Mouse (Mus musculus): ENCODE data around the gene AC129217.1.
"Not testable (repeated sequence)": the region's sequence is repeated elsewhere in the genome, so short reads cannot be mapped to it uniquely, and the experiment has no call there.

Gene AC129217.1

DNA sequence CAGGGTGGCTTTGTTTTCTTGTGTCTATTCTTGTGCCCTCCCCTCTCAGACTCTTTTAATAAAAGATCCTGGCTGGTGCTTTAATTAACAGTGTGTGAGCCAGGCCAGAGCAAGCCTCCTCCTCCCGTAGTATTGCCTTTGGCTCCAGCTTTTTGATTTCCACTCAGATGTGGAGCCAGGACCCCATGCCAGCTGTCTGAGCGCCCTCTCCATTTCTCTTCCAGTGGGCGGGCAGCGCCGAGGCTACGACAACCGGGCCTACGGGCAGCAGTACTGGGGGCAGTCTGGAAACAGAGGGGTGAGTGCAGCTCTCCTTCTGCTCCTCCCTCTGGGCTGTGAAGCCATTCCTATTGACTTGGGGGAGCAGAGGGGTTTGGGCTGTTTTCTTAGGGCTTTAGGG, 1.1 kb downstream of the AC129217.1 start:
- DNase-seq (ENCODE audit: low spot score), result no peak

DNA sequence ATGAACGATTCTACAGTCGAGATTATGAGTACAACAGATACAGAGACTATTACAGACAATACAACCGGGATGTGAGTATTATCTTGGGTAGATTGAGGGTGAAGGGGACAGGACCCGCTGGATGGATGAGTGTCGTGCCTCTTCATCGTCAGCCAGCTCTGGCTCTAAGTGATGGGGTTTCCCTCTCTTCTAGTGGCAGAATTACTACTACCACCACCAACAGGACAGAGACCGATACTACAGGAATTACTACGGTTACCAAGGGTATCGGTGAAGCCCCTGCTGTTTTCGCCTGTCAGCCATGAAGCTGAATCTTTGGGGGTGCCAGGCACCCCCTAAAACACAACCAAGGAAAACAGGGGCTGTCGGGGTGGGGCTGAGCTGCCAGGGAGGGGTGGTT, 1.7 kb downstream of the AC129217.1 start:
- DNase-seq (ENCODE audit: low spot score), result no peak

DNA sequence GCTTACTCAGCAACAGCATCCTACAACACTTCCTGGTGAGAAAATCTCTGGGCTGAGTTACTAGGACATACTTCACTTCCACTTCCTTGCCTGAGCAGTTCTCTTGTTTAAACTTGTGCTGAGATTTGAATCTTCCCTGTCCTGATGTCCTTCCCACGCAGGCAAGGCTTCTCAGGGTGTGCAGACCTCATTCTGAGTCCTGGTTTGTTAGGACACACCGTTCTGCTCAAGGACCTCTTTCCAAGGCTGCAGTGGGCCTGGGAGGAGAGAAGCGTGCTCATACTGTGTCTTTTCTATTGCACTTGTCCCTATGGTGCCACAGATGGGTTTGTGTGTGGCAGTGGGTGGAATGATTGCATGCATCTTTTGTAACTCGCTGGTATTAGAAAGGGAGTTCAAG, 3.4 kb downstream of the AC129217.1 start:
- DNase-seq (ENCODE audit: low spot score), result no peak

DNA sequence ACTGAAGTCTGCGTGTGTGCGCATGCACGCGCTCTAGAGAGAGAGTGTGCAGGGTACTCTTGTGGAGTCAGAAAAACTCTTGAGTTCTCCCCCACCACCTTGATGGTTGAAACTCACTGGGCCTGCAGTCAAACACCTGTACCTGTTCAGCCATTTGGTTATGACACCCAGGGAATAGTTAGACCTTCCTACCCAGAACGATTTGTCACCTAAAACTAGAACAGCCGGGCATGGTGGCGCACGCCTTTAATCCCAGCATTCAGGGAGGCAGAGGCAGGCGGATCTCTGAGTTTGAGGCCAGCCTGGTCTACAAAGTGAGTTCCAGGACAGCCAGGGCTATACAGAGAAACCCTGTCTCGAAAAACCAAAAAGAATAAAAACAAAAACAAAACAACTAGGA, 6.8 kb downstream of the AC129217.1 start:
- not testable (repeated sequence) for DNase-seq (ENCODE audit: low spot score)

DNA sequence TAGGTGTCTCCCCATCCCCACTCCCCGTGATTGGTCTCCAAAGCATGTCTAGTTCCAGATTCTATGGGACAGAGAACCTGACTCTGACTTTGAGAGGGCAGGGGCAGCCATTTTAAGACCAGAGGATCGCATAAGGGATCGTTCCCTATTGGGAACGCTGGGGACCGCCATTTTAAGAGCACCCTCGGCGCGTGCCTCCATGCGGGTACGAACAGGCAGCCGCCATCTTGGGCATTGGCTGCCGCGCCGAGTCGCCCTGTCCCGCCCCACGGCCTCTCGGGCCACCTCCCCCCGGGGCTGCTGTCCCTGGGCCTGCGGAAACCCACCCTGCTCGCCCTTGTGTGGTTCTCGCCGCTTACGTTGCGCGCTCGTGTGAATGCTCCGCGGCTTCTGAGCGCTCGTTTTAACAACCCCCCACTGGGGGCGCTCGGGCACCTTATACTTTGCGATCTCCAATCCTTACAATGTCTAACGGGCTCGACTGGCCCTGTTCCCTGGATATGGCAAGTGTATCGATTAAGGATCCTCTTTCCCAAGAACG, 7.7 kb downstream of the AC129217.1 start, which contains the start of gene Bscl2:
Gene Bscl2 (plus strand): TSS at position 217 of the 541 bp plus-strand sequence.
- DNase-seq (ENCODE audit: low spot score), result peak; percentile 76

DNA sequence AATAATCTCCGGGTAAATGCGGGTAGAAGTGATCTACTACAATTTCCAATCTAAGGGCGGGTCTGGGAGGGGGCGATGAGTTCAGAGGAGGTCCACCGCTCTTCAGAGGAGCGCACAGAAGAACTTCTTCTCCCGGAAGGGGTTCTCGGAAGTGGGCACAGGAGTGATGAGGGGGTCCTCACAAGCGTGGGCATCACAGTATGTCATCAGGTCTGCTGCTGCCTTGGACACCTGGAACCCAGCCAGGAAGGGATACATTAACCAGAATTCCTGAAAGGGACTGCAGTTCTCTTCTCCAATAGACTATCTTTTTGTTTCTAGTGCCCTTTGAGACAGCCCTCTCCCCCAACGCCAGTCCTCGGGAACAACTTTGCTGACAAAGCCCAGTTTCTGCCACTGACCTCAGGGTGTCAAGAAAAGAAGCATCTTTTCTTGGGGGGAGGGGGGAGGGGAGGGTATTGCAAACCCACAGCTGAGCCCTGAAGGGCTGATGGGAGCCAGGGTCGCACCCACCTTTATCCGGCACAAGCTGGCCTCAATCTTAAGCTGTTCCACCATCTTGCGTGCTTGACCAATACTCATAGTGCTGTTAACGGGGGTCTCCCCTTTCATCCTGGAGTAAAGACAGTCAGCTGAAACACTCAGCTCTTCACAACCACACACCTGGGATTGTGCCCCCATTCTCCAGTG, 8.6 kb downstream of the AC129217.1 start:
- peak; percentile 24 for DNase-seq (ENCODE audit: low spot score)

DNA sequence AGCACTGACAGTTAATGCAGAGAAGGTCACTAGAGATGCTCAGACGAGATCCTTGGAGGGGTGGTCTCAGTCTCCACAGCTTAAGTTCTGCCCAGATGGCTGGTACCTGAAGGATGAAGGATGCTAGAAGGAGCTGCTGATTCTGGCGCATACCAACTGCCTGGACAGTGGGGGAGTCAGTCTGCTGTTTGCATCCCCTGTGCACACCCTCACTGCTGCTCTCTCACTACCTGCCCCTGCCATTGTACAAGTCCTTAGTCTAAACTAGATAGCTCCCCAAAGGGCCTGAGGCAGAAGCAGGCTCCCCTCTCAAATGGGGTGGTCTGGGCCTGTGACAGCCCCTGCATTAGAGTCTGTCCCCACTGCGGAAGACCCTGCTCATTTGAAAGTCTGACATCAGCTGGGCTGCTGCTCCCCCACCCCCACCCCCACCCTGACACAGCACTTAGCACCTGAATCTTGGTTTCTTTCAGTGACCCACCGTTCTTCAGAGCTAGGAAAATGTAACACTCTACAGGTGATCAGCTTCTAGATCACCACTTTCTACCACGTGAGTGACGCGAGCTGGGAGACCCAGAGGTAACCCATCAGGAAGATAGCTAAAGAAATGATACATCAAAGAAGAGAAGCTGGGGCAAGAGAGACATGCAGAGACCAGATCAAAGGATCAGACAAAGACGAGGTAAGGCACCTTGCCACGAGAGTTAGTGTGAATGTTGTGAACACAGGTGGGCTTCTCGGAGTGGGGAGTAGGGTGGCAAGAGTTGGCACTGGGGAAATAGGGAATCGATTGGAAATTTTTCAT, 9.7 kb downstream of the AC129217.1 start, which contains the start of gene Gng3:
Gene Gng3 (minus strand): TSS at position 92 of the 805 bp plus-strand sequence.
- DNase-seq (ENCODE audit: low spot score), result no peak

DNA sequence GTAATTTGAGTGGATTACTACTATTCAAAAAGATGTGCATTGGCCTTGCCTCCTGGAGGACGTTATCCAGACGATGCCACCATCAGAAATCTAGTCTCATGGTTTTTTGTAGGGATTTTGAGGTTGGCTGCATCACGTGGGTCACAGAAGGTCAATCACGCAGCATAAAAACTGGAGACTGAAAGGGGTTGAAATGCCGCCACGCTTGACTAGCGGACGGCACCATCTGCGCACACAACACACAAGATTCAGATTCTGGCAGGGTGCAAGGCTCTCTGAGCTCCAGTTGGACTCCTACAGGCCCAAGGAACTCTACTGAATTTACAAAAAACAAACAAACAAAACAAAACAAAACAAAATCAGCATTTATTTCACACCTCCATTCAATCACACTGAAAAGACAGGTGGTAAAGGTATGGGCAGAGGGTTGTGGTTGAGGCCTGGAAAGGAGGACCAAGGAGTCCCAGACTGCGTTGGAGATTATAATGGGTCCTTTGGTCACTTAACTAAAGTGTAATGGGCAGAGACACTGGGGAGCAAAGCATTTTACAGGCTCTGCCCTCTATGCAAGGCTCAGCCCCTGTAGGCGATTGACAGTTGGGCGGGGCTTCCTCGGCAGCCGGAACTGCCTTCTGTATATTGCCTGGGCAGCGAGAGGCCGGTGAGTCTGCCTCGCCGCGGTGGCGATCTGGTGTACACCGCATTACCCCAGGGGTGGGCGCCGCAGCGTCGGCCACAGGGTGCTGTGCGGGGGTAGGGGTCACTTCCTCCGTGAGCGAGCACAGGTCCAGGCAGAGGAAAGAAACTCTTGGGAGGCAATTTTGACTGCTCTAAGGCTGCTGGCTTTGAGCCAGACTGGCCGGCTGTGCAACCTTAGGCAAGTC, 10.6 kb downstream of the AC129217.1 start:
- peak; percentile 71 for DNase-seq (ENCODE audit: low spot score)

DNA sequence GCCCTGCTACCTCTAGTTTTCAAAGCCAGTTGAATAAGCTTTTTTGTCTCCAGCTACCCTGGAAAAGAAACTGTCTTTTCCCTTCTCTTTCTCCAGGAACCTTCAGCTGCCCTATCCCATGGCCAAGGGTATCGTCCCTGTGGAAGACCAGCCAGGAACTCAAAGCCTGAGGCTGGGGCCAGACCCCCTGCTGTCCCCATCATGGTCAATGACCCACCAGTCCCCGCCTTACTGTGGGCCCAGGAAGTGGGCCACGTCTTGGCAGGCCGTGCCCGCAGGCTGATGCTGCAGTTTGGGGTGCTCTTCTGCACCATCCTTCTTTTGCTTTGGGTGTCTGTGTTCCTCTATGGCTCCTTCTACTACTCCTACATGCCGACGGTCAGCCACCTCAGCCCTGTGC, 11.4 kb downstream of the AC129217.1 start:
- DNase-seq (ENCODE audit: low spot score), result no peak

DNA sequence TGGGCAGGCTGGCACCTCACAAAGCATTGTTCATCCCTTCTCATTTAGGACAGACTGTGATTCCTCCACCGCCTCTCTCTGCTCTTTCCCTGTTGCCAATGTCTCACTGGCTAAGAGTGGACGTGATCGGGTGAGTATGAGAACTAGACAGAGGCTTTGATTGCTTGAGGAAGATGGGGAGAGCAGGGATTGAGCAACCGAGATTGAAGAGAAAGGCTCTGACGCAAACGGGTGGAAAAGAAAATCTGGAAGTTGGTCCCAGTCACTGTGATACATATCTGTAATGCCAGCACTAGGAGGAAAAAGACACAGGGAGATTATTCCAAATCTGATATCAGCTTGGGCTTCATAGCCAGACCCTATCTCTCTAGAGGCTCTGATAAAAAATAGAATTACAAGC, 13.4 kb downstream of the AC129217.1 start:
- DNase-seq (ENCODE audit: low spot score), result no peak

DNA sequence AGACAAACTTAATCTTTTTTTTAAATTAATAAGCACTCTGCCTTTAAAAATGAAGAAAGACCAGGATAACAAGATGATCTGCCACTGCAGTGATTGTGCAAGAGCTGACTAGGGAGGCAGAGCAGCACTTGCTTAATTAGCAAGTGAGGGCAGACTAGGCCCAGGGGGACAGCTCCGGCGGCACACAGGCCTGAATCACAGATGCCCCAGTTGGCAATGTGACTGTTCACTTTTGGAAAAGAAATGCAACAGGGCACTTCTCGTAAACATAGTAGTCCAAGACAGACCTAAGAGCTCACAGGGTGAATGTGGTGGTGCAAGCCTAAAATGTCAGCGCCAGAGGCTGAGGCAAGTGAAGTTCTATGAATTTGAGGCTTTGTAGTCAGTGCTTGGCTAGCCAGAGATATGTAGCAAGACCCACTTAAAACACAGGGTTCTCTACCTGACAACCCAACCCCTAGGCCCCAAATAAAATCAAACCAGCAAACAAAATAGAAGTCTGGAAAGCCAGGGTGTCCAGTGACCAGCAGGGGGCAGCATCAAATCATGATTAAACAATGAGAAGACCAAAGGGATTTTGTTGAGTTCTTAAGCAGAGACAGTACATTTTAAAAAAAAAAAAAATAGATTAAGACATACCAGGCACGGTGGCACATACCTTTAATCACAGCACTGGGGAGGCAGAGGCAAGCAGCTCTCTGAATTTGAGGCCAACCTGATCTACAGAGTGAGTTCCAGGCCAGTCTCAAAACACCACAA, 15.0 kb downstream of the AC129217.1 start:
- peak; percentile 74 for DNase-seq (ENCODE audit: low spot score)

DNA sequence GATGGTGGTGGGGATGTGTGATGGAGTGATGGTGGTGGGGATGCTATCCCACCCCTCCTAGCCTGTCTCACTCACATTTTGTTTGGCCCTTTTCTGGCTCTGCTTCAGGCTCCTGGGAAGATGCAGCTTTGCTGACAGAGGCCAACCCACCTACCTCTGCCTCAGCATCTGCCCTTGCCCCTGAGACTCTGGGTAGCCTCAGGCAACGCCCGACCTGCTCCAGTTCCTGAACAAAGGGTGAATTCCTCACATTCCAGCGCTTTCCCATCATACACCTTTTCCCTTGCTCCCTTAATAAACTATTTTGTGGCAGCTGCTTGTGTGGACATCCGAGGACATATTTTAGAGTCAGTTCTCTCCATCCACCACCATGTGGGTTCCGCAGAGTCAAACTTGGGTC, 18.8 kb downstream of the AC129217.1 start:
- no peak for DNase-seq (ENCODE audit: low spot score)

DNA sequence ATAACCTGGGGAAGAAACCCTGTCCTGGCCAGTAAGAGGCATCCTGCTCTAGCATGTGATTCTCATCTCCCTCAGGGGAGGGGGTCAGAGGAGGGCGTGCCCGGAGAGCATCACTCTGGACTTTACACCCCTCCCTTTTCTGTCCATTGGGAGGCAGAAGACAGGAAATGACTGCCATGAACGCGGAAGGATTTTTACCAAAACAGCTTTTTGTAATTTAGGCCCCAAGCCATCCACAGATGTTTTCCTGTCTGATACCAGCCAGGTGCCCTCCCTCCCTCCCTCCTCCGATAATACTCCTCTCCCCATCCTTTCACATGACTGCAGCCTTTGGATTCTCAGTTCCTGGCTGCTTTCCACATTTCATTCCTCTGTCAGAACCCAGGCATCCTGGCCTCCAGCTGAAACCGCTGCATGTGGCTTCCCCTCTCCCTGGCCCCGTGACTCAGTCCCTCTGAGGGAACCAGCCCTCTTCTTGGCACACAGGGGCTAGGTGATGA, 20.9 kb downstream of the AC129217.1 start, which contains the start of gene Lrrn4cl:
Gene Lrrn4cl (plus strand): TSS at position 367 of the 500 bp plus-strand sequence.
- no peak for DNase-seq (ENCODE audit: low spot score)

DNA sequence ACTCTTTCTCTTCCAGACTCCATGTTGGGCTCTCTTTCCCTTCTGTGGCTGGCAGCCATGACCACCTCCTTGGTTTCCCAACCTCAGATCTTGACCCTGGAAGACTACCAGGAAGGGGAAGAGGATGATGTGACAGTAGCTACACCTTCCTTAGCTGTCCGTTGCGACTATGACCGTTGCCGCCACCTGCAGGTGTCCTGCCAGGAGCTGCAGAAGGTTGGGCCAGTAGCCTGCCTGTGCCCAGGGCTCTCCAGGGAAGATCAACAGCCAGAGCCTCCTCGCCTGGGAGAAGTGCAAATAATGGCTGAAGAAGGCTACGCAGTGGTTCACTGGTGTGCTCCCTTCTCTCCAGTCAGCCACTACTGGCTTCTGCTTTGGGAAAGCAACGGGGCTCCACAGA, 22.1 kb downstream of the AC129217.1 start:
- DNase-seq (ENCODE audit: low spot score), result no peak

DNA sequence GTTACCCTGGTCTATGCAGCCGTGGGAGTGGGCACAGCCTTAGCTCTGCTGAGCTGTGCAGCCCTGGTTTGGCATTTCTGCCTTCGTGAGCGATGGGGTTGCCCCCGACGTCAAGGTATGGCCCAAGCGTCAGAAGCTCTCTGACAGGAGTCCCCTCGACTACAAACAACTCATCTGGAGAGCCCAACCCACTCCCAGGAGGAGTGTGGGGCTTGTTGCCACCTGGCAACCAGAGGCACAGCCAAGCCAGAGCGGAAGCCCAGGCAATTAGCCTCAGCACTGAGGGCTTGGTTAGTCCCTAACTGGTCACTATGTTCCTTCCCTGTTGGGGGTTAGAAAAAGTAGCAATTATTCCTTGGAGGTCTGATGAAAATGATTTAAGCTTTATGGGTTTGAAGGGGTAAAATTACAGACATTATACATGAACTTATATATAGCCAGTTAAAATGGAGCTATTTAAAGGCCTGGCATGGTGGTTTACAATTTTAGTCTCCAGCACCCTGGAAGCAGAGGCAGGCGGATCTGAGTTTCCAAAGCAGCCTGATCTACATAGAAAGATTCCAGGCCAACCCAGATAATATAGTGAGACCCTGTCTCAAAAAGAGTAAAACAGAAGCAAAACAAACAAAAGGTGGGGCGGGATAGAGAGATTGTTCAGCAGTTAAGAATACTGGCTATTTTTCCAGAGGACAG, 22.8 kb downstream of the AC129217.1 start:
- DNase-seq (ENCODE audit: low spot score), result no peak

DNA sequence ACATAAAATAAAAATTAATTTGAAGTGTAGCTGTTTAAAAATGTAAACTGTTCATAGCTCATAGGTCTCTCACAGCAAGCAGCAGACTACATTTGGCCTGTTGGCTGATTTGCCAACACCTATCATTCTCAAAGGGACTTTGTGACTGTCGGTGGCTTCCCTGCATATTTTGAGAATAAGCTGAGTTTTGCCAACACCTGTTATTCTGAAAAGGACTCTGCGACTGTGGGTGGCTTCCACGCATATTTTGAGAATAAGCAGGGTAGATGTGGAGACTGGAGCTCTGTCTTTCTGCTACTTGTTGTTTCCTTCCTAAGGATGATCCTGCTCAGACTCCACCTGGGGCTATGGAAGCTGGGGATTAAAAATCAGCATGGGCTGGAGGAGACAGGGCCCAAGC, 23.5 kb downstream of the AC129217.1 start:
- no peak for DNase-seq (ENCODE audit: low spot score)

DNA sequence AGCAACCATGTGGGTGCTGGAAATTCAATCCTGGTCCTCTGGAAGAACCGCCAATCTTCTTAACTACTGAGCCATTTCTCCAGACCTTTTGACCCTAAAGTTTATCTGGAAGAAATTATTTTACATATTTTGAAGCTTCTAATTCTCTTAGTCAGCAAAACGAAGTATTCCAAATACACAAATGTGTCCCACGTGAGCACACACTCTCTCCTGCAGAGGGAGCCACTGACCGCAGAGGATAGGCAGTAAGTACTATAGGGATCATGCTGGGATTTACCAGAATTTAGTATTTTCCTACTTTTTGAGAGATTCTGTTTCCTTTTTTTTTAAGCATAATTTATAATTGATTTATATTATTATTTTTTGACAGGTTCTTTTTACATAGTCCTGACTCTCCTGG, 28.1 kb downstream of the AC129217.1 start:
- peak; percentile 60 for DNase-seq (ENCODE audit: low spot score)

DNA sequence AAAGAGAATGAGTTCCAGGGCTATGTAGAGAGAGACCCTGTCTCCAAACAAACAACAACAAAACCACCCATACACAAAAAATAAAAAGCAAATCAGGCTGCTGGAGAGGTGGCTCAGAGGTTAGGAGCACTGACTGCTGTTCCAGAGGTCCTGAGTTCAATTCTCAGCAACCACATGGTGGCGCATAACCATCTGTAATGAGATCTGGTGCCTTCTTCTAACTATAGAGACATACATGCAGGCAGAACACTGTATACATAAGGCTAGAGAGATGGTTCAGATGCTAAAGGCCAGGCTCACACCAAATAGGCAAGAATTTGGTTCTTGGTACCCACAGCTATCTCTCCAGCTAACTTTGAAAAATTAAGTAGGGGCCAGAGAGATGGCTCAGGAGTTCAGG, 29.4 kb downstream of the AC129217.1 start:
- DNase-seq (ENCODE audit: low spot score), result no peak

DNA sequence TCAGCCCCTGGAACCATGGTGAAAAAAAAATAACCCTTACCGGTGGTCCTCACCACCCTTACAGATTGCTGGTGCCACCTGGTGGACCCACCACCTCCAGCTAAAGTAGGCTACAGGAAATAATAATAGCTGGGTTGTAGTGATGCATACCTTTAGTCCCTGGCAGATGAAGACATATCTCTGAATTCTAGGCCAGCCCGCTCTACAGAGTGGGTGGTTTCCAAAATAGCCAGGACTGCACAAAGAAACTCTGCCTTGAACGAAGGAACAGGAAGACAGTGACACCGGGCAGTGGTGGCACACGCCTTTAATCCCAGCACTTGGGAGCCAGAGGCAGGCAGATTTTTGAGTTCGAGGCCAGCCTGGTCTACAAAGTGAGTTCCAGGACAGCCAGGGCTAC, 34.7 kb downstream of the AC129217.1 start:
- no peak for DNase-seq (ENCODE audit: low spot score)

DNA sequence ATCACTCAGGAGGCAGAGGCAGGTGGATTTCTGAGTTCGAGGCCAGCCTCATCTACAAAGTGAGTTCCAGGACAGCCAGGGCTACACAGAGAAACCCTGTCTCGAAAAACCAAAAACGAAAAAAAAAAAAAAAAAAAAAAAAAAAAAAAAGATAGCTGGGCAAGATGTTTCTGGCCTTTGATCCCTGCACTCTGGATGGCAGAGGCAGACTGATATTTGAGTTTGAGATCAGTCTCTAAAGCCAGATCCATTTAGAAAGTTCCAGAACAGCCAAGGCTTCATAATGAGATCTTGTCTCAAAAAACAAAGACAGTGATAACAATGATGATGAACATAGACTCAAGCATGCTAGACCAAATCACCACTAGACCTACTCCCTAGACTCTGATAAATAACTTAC, 40.8 kb downstream of the AC129217.1 start:
- DNase-seq (ENCODE audit: low spot score), result not testable (repeated sequence)

Measured in c-Kit-positive CD71-positive TER-119-positive erythroid progenitor cells, embryonic 14.5 days (primary cell).